25 mouse cellular contexts compared by ENCODE assay signal in the genomic region with DNA sequence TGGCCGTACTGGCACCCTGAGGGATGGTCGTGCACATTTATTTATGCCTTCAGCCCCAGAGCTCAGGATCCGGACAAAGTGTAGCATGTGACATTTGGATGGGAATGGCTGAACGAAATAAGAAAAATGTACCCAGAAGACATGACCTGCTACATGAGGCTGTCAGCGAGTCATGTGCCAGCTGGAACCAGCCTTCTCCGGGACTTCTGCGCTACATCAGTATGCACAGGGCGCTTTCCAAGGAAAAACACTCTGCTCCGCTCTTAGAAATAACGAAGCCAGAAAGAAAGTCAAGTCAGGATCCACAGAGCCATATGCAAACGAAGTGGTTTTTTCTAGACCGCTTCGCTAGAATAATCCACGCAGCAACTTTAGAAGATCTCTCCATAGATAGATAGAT. TPM values are rescaled to one million over a fixed set of nuclear protein-coding genes. Genes with fewer than 3 reads are reported as not detected.
A peak's percentile ranks its signal among the peaks of the same experiment; 100 is the strongest.
DNase-seq lines count a peak whose midpoint lies in the region; ATAC-seq and TF ChIP-seq lines count a peak whose summit lies in the region.
"Had no signal": no experiment of that assay in that cellular context is flagged by ENCODE, and none has a peak within 500 bp of the region (broad histone marks: within the 10 kb centered on the region; RNA-seq: fewer than 3 reads in every experiment).

No protein-coding gene starts in this region.

- H3K36me3 ChIP-seq in forebrain, embryonic 13.5 days (ENCODE audit: poor library complexity, severe bottlenecking): peaks cover 30% of the 10 kb centered on the region
- peaks cover 75% of the 10 kb centered on the region for H3K36me3 ChIP-seq in forebrain, embryonic 10.5 days (replicated peaks)
- H3K36me3 ChIP-seq in forebrain, embryonic 16.5 days (ENCODE audit: control insufficient read depth, insufficient read depth): 0 out of 2 replicates have a peak, but pooled peaks cover 8% of the 10 kb centered on the region

- H3K9ac ChIP-seq in forebrain, embryonic 13.5 days: no peak overlapping the region
- no peak overlapping the region for H3K9ac ChIP-seq in forebrain, embryonic 16.5 days (replicated peaks; ENCODE audit: low read depth, low read length)
- H3K9ac ChIP-seq: heart, embryonic 12.5 days; liver, postnatal 0 days; stomach, embryonic 15.5 days had no signal

- peaks cover 50% of the 10 kb centered on the region for H3K4me1 ChIP-seq in forebrain, embryonic 13.5 days
- H3K4me1 ChIP-seq in forebrain, embryonic 10.5 days: peaks cover 53% of the 10 kb centered on the region
- peaks cover 37% of the 10 kb centered on the region for H3K4me1 ChIP-seq in forebrain, embryonic 16.5 days (replicated peaks; ENCODE audit: control insufficient read depth, insufficient read depth, low read length)
- H3K4me1 ChIP-seq: stomach, embryonic 15.5 days had no signal

- no peak overlapping the region for H3K4me3 ChIP-seq in forebrain, embryonic 13.5 days
- H3K4me3 ChIP-seq in forebrain, embryonic 10.5 days: no peak overlapping the region
- H3K4me3 ChIP-seq in left cerebral cortex, adult 2 months: no peak overlapping the region
- H3K4me3 ChIP-seq in forebrain, embryonic 16.5 days (replicated peaks; ENCODE audit: low read length): no peak overlapping the region
- H3K4me3 ChIP-seq: embryonic facial prominence, embryonic 10.5 days; heart, embryonic 12.5 days; limb, embryonic 10.5 days; myocyte; stomach, embryonic 15.5 days had no signal

- no peak for DNase-seq in forebrain, embryonic 10.5 days (ENCODE audit: extremely low spot score, low spot score)
- DNase-seq in left cerebral cortex, adult 2 months (ENCODE audit: extremely low spot score in 1 of 2, low spot score in 2 of 2): peak in 1 of 2 experiments; percentile 24
- DNase-seq in left cerebral cortex, postnatal 4 days: no peak
- DNase-seq in cerebellum, adult 9-11 months: peak; percentile 74
- DNase-seq in B cell, adult 2 months: no peak
- DNase-seq: adrenal gland, adult 2 months; gastrocnemius, postnatal 10 days; heart, adult 11 months; heart, postnatal 4 days; kidney, adult 8-10 months; kidney, postnatal 14 days; liver, postnatal 0 days; lung, postnatal 14 days; midbrain, embryonic 14.5 days; right cerebral cortex, postnatal 25 days; thymus, adult 18-20 months had no signal

- H3K27ac ChIP-seq in forebrain, embryonic 13.5 days: peak overlapping the region; percentile 51
- H3K27ac ChIP-seq in forebrain, embryonic 10.5 days: no peak overlapping the region
- peak overlapping the region; percentile 69 for H3K27ac ChIP-seq in left cerebral cortex, adult 2 months
- peak overlapping the region; percentile 75 for H3K27ac ChIP-seq in forebrain, embryonic 16.5 days (ENCODE audit: low read length)
- H3K27ac ChIP-seq: embryonic facial prominence, embryonic 10.5 days; limb, embryonic 10.5 days; stomach, embryonic 15.5 days had no signal

- H3K9me3 ChIP-seq in forebrain, embryonic 13.5 days (replicated peaks): no peaks in the 10 kb centered on the region
- H3K9me3 ChIP-seq in forebrain, embryonic 10.5 days: no peaks in the 10 kb centered on the region
- H3K9me3 ChIP-seq in forebrain, embryonic 16.5 days (ENCODE audit: control insufficient read depth, low read length): no peaks in the 10 kb centered on the region
- H3K9me3 ChIP-seq: embryonic facial prominence, embryonic 10.5 days; heart, embryonic 12.5 days; limb, embryonic 10.5 days; stomach, embryonic 15.5 days had no signal

- no peak for TF ChIP-seq CTCF in left cerebral cortex, adult 2 months (IDR thresholded peaks at IDR 0.05)

- no peak overlapping the region for H3K4me2 ChIP-seq in forebrain, embryonic 13.5 days
- H3K4me2 ChIP-seq in forebrain, embryonic 16.5 days (ENCODE audit: low read length): no peak overlapping the region
- H3K4me2 ChIP-seq: heart, embryonic 12.5 days; stomach, embryonic 15.5 days had no signal

- ATAC-seq in forebrain, embryonic 13.5 days: peak; percentile 32; the same call in 1 of the 2 replicates
- peak; percentile 27; the same call in 1 of the 2 replicates for ATAC-seq in forebrain, embryonic 16.5 days
- ATAC-seq: liver, postnatal 0 days had no signal

- WGBS in forebrain, embryonic 13.5 days: 85% methylated on average over 14 of the region's 14 CpGs
- WGBS in forebrain, embryonic 10.5 days: 94% methylated on average over 14 of the region's 14 CpGs
- WGBS in forebrain, embryonic 16.5 days: 60% methylated on average over 14 of the region's 14 CpGs

- intact Hi-C loops in left cerebral cortex, adult 2 months (cut with DNase I): no loop called here
- intact Hi-C loops in left cerebral cortex, postnatal 4 days (cut with DNase I): no loop called here

- no peaks in the 10 kb centered on the region for H3K27me3 ChIP-seq in forebrain, embryonic 13.5 days
- no peaks in the 10 kb centered on the region for H3K27me3 ChIP-seq in forebrain, embryonic 10.5 days (ENCODE audit: poor library complexity, severe bottlenecking)
- no peaks in the 10 kb centered on the region for H3K27me3 ChIP-seq in forebrain, embryonic 16.5 days (replicated peaks; ENCODE audit: control insufficient read depth, insufficient read depth, low read length)
- H3K27me3 ChIP-seq: heart, embryonic 12.5 days; stomach, embryonic 15.5 days had no signal

RNA-seq across cellular contexts. Expression of a gene that starts 14.5 kb away (rescaled TPM):
- polyA plus RNA-seq in forebrain, embryonic 13.5 days (2015; fragmentation: Nextera tagmentation; extraction: Ambion mirVana): 33.0 and 33.9 TPM in 2 replicates
- polyA plus RNA-seq in forebrain, embryonic 10.5 days (2016; fragmentation: Nextera tagmentation; extraction: Ambion mirVana): 25.5 and 28.4 TPM in 2 replicates
- total RNA-seq in left cerebral cortex, adult 2 months (2021): 100 to 1,000 TPM; 103 to 122 TPM
- total RNA-seq in left cerebral cortex, postnatal 4 days (2021): 10 to 100 TPM; 70.8 to 75.9 TPM
- polyA plus RNA-seq in forebrain, embryonic 16.5 days (2015; fragmentation: Nextera tagmentation; extraction: Ambion mirVana): 33.1 and 44.3 TPM in 2 replicates
- total RNA-seq: megakaryocyte, adult 5-6 weeks; neutrophil, adult 5-6 weeks had no signal
